Mouse (Mus musculus) E14TG2a.4 (cell line): ENCODE results near the gene Morn3.

Experiments
- CTCF ChIP-seq: conservative IDR thresholded peaks from 2 replicates; pipeline ENCODE4 v1.5.1; 2014; ENCODE audit warnings: low read length
- NANOG ChIP-seq: IDR thresholded peaks from 2 replicates; pipeline ENCODE4 v1.6.1; 2014; ENCODE audit warnings: borderline replicate concordance, low read length, mixed read lengths

- no peak for TF ChIP-seq CTCF
- no peak for TF ChIP-seq NANOG
Measured at GRCm38 (mm10) chr5:123076419-123077281, 29.8 kb upstream of the Morn3 start.
